Mouse (Mus musculus) forebrain, postnatal 0 days (tissue): ENCODE results near the gene Tmem248. TPM values are rescaled to one million over a fixed set of nuclear protein-coding genes. Genes with fewer than 3 reads are reported as not detected.

Source experiments
- ATAC-seq: fragments of 200-750 bp; cut with Nextera tagmentation; 2 replicates; pipeline ENCODE4 v1.8.0; 2017; ENCODE audit warnings: mild to moderate bottlenecking, moderate library complexity
- DNase-seq: peaks from one replicate; pipeline ENCODE4 v3.0.0-alpha.2; 2015
- H3K27ac ChIP-seq: fragments of 300-500 bp; sonication (generic); 2 replicates; pipeline ENCODE4 v1.5.1; 2014; ENCODE audit warnings: low read depth, mild to moderate bottlenecking, antibody characterized with exemption, low read length, moderate library complexity, mixed read lengths
- H3K27me3 ChIP-seq: fragments of 300-500 bp; sonication (generic); 2 replicates; pipeline ENCODE4 v1.6.1; 2014; ENCODE audit warnings: mild to moderate bottlenecking, low read length, mixed read lengths; ENCODE audit not compliant: insufficient read depth
- H3K36me3 ChIP-seq: fragments of 300-500 bp; sonication (generic); 2 replicates; pipeline ENCODE4 v1.6.1; 2014; ENCODE audit warnings: mild to moderate bottlenecking, moderate library complexity; ENCODE audit not compliant: insufficient read depth
- H3K4me1 ChIP-seq: fragments of 300-500 bp; sonication (generic); 2 replicates; pipeline ENCODE4 v1.6.1; 2014; ENCODE audit warnings: antibody characterized with exemption; ENCODE audit not compliant: insufficient read depth
- H3K4me2 ChIP-seq: fragments of 300-500 bp; sonication (generic); 2 replicates; pipeline ENCODE4 v1.6.1; 2014; ENCODE audit warnings: low read depth, mild to moderate bottlenecking, moderate library complexity
- H3K4me3 ChIP-seq: fragments of 300-500 bp; sonication (generic); 2 replicates; pipeline ENCODE4 v1.5.1; 2014; ENCODE audit warnings: low read depth, low read length, mixed read lengths
- H3K9ac ChIP-seq: fragments of 300-500 bp; sonication (generic); 2 replicates; pipeline ENCODE4 v1.6.1; 2014; ENCODE audit warnings: mild to moderate bottlenecking
- H3K9me3 ChIP-seq: fragments of 300-500 bp; sonication (generic); 2 replicates; pipeline ENCODE4 v1.6.1; 2016; ENCODE audit warnings: low read length
- CTCF ChIP-seq: sonication (generic); IDR thresholded peaks from 2 replicates; pipeline ENCODE4 v1.5.1; 2016; ENCODE audit warnings: antibody characterized with exemption, control low read depth, low read depth
- WGBS: fragments of 180-500 bp; shearing (Covaris S2); extraction: QIAGEN DNeasy Blood & Tissue Kit; methylation state at CpG from one replicate; pipeline ENCODE4 v1.1.7; 2014; 5-methylcytosine and 5-hydroxymethylcytosine counted together
- polyA plus RNA-seq: library from polyadenylated mRNA; unstranded; fragments of >200 nt; fragmentation: Nextera tagmentation; extraction: Ambion mirVana; gene quantifications from 2 replicates; pipeline ENCODE4 v1.2.1, GENCODE M21; 2015
- total RNA-seq: library from RNA; depleted of rRNA; stranded (reverse); fragments of >200 nt; gene quantifications from 2 replicates; pipeline ENCODE4 v1.2.3, GENCODE M21; 2014

Gene Tmem248
- total and polyA plus RNA-seq, 2 experiments from 2014 or later = 29.1 to 45.8 TPM

- H3K27me3 ChIP-seq = no peaks in the 10 kb centered on the region
- H3K36me3 ChIP-seq = peaks cover 41% of the 10 kb centered on the region
- TF ChIP-seq CTCF = no peak
- WGBS = 87% methylated on average over 11 of the region's 11 CpGs
- no peak overlapping the region for H3K4me3 ChIP-seq
- no peak overlapping the region for H3K4me2 ChIP-seq
- no peaks in the 10 kb centered on the region for H3K4me1 ChIP-seq
- peak overlapping the region; percentile 35; the same call in 1 of the 2 replicates for H3K27ac ChIP-seq
- ATAC-seq (no peak), DNase-seq (peak; percentile 39)
- H3K9ac ChIP-seq = no peak overlapping the region
- no peaks in the 10 kb centered on the region for H3K9me3 ChIP-seq
Observed at GRCm38 (mm10) chr5:130268976-130269375, 52.1 kb downstream of the Tmem248 start.

GRCm38 (mm10) chr5:130272344-130272743 is 55.5 kb downstream of the Tmem248 start:
- Histone ChIP-seq H3K27me3 (no peaks in the 10 kb centered on the region), H3K4me2 (no peak overlapping the region), H3K9me3 (no peaks in the 10 kb centered on the region), H3K36me3 (peaks cover 51% of the 10 kb centered on the region), H3K9ac (no peak overlapping the region), H3K27ac (no peak overlapping the region), H3K4me1 (no peaks in the 10 kb centered on the region), H3K4me3 (no peak overlapping the region)
- 92% methylated on average over 1 of the region's 1 CpGs for WGBS
- DNase-seq (no peak), ATAC-seq (no peak)
- peak; percentile 46 for TF ChIP-seq CTCF

- Histone ChIP-seq H3K27me3 (no peaks in the 10 kb centered on the region), H3K4me2 (no peak overlapping the region), H3K4me3 (no peak overlapping the region), H3K36me3 (peaks cover 47% of the 10 kb centered on the region), H3K9me3 (no peaks in the 10 kb centered on the region), H3K9ac (no peak overlapping the region), H3K4me1 (no peaks in the 10 kb centered on the region), H3K27ac (no peak overlapping the region)
- no peak for DNase-seq
- no peak for ATAC-seq
- no peak for TF ChIP-seq CTCF
- 91% methylated on average over 6 of the region's 6 CpGs for WGBS
Observed at GRCm38 (mm10) chr5:130273046-130273445, 56.2 kb downstream of the Tmem248 start.

- no peak overlapping the region for H3K9ac ChIP-seq
- DNase-seq = peak; percentile 83
- ATAC-seq = no peak; the same call in 1 of the 2 replicates
- no peak overlapping the region for H3K4me2 ChIP-seq
- 35% methylated on average over 4 of the region's 4 CpGs for WGBS
- no peaks in the 10 kb centered on the region for H3K9me3 ChIP-seq
- H3K4me1 ChIP-seq = no peaks in the 10 kb centered on the region
- TF ChIP-seq CTCF = peak; percentile 83
- H3K4me3 ChIP-seq = no peak overlapping the region
- H3K27me3 ChIP-seq = no peaks in the 10 kb centered on the region
- no peak overlapping the region for H3K27ac ChIP-seq
- H3K36me3 ChIP-seq = peaks cover 47% of the 10 kb centered on the region
Observed at GRCm38 (mm10) chr5:130275509-130275908, 58.6 kb downstream of the Tmem248 start.

GRCm38 (mm10) chr5:130278011-130278472 is 61.2 kb downstream of the Tmem248 start:
- H3K9me3 ChIP-seq = no peaks in the 10 kb centered on the region
- H3K4me3 ChIP-seq = no peak overlapping the region
- H3K36me3 ChIP-seq = peaks cover 44% of the 10 kb centered on the region
- no peaks in the 10 kb centered on the region for H3K27me3 ChIP-seq
- no peak overlapping the region for H3K9ac ChIP-seq
- H3K27ac ChIP-seq = no peak overlapping the region
- H3K4me1 ChIP-seq = no peaks in the 10 kb centered on the region
- no peak overlapping the region for H3K4me2 ChIP-seq
- no peak for DNase-seq
- no peak for ATAC-seq
- WGBS = 80% methylated on average over 7 of the region's 7 CpGs
- TF ChIP-seq CTCF = no peak

GRCm38 (mm10) chr5:130283079-130283732 is 66.3 kb downstream of the Tmem248 start:
- peaks cover 33% of the 10 kb centered on the region for H3K36me3 ChIP-seq
- no peak overlapping the region for H3K27ac ChIP-seq
- no peak overlapping the region for H3K4me2 ChIP-seq

GRCm38 (mm10) chr5:130288106-130288505 is 71.2 kb downstream of the Tmem248 start:
- 92% methylated on average over 7 of the region's 7 CpGs for WGBS

More at GRCm38 (mm10) chr5:130283079-130283732, 66.3 kb downstream of the Tmem248 start:
- DNase-seq (no peak), ATAC-seq (no peak)
- no peak overlapping the region for H3K4me3 ChIP-seq
- no peak overlapping the region for H3K9ac ChIP-seq
- no peaks in the 10 kb centered on the region for H3K27me3 ChIP-seq
- WGBS = 99% methylated on average over 9 of the region's 9 CpGs
- H3K4me1 ChIP-seq = no peaks in the 10 kb centered on the region
- TF ChIP-seq CTCF = no peak
- no peaks in the 10 kb centered on the region for H3K9me3 ChIP-seq

More at GRCm38 (mm10) chr5:130288106-130288505, 71.2 kb downstream of the Tmem248 start:
- H3K9me3 ChIP-seq = no peaks in the 10 kb centered on the region
- no peak overlapping the region for H3K27ac ChIP-seq
- DNase-seq (no peak), ATAC-seq (no peak)
- H3K4me1 ChIP-seq = no peaks in the 10 kb centered on the region
- H3K4me2 ChIP-seq = no peak overlapping the region
- no peak overlapping the region for H3K9ac ChIP-seq
- no peaks in the 10 kb centered on the region for H3K27me3 ChIP-seq
- peaks cover 15% of the 10 kb centered on the region; the same call in 1 of the 2 replicates for H3K36me3 ChIP-seq
- H3K4me3 ChIP-seq = no peak overlapping the region
- no peak for TF ChIP-seq CTCF
